Mouse (Mus musculus): ENCODE measurements around the gene Lmbr1l. TPM values are rescaled to one million over a fixed set of nuclear protein-coding genes. Genes with fewer than 3 reads are reported as not detected.

Gene Lmbr1l
- total RNA-seq (2023) = 238 to 253 TPM (median 250 TPM) in 4 replicates

DNA sequence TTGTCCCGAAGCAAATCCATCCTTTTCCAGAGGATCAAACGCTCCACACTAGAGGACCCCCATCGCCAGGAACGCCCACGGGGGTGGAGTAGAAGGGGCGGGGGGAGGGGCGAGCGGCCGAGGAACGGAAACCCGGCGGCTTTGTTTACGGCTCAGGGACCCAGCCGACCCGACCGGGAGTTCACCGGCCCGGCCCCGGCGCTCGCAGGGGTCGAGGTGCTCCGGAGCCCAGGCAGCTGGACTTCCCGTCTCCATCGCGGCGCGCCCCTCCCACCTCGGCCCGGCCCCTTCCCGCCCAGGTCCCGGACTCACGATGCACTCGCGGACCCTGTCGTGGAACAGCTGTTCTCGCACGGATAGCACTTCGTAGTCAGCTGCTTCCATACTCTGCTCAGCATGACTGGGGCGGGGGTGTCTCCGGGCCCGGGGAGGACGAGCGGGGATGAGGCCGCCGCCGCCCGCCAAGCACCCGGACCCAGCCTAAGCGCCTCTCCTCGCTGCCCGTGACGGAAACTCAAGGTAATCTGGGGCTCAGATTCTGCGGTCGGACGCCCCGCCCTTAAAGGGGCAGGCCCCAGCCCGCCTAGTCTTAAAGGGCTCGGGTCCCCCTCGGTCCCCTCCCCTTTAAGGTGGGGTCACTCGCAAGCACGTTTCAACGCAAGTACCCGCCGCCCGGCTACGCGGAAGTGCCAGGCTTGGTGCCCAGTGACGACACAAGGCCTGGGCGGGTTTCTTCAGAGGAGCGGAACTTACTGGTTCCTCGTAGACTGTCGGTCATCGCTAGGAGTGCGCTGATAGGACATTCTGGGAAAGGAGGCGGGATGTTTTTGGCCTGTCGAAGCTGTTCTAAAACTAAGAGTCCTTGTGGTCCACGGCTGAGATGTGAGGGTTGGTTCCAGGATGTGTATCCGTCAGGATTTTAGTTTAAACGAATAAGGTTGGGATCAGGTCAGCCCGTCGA, at the start of gene Lmbr1l:
Gene Lmbr1l (minus strand): TSS at position 694 of the 961 bp plus-strand sequence.

DNA sequence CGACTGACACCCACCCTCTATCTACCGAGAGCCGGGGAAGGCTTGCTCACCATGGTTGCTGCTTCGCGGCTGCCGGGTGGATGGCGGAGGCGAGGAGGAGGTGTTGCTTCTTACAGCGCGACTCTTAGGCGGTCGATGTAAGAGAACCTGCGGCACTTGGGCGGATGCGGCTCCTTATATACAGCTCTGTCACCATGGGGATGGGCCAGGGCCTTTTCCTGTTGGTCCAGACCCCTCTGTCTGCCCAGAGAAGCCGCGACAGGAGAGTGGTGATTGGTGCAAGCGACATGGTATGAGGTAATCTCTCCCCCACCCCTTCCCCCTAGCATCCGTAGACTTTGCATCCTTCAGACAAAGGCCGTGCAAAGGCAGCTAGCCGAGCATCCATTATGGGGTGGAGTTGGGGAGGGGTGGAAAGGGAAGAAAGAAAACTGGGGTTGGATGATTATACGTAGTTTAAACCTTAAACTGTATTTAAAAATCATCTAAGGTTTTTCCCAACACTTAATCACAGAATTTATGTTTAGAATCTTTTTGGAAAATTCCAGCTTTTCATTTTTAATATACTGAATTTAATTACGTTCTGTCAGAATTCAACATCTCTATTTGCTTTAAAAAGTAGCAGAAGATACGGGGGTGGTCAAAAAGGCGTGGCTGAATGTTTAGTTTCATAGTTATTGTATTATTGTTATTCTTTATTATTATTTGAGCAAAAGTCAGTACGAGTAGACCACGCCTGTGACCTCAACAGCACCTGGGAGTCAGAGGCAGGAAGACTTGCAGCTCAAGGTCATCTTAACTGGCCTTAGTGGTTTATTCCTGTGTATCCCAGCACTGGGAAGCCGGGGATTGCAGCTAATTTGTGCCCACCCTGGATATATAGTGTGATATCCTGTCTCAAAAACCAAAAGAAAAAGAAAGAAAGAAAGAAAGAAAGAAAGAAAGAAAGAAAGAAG, 35.6 kb upstream of the Lmbr1l start, which contains the start of the genes Gm49450 and Tuba1a:
Gene Gm49450 (minus strand): TSS at position 151 of the 956 bp plus-strand sequence.
Gene Tuba1a (minus strand): TSS at position 303 of the 956 bp plus-strand sequence.

DNA sequence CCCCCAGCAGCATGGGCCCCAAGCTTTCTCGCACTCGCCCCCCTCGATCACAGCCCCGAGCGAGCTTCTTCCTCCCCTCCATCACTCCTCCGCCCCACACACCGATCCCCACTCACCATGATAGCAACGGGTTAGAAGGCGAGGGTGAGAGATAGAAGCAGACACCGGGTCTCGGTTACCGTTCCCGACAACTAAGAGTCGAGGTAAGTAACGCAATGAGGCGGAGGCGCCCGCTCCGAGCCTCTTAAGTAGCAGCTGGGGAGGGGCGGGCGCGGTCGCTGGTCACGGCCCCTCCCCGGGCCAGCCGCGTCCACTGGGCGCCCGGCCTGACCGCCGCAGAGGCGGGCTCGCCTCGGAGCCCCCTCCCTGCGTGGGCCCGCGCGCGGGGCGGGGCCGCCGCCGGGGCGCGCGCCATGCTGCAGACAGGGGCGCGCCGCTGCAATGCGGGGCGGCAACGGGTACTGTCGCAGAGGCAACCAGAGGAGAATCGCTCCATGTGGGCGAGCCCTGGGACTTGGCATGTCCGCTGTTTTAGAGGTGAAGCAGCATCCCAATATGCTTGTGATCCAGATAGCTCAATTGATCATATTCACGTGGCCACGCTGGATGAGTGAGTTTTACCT, 16.3 kb upstream of the Lmbr1l start, which contains the start of gene Tuba1b:
Gene Tuba1b (minus strand): TSS at position 349 of the 623 bp plus-strand sequence.

DNA sequence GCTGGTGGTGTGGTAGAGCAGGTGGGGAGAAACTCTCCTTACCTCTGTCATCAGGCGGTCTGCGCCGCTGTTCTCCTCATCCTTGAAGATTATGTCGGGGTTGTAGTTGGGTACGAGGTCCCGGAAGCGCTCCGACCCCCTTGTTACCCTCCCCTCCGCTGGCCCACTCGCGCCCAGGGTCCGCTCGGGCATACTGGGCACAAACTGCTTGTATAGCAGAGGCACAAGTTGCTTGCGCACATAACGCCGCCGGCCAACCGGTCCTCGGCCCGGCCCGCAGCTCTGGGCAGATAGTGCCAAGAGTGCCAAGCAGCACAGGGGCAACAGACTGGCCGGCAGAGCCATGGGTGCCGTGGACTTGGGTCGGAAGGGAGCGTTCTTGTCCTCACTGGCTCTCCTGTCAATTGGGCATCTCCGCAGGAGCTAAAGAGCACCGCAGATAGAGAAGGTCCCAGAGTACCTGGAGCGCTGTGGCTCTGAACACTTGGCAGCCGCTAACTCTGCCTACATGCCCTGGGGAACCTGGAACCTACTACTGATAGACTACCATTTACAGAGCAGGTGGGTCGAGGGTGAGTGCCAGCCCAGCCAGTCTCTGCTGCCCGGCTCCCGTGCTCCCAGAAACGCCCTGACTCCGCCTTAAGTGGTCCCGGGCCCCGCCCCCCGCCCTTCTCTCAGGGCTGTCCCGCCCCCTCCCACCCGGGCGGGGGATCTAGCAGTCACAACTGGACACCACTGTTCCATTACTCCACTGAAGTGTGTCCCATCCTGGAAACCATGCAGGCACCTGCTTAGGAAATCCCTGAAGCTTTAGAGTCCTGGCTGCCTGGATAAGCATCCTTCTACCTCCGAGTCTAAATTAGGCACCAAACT, 19.9 kb downstream of the Lmbr1l start, which contains the start of gene Dhh:
Gene Dhh (minus strand): TSS at position 613 of the 873 bp plus-strand sequence.

DNA sequence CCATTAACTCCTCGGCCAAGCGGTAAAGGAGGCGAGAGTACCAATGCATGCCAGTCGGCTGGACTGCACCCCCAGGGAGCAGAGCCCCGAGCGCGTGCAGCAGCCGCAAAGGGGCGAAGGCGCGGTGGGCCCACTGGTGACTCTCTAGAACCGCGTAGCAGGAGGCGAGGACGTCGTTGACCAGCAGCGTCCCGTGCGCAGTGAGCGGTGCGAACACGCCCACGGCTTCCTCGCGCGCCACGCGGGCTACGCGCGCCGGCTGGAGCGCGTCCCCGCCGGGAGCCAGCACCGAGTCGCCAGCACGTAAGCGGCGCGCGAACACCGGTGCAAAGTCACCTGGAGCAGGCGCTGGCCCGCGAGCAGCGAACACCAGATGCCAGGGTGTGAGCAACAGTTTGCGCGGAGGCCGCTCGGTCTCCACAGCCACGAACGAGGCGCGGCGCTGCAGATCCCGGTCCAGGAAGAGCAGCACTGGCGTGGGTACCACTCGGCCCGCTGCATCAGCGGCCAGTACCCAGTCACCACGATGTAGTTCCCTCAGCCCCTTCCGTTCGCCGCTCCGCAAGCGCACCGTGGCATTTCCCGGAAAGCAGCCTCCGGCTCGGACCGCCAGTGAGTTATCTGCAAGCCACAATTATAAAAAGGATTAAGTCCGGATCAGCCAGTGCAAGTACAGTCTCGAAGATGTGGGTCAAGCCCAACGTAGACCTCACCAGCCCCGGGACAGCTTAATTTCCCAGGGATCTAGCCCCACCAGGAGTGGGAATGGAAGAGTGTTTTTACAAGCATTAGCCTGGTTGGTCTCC, 23.9 kb downstream of the Lmbr1l start, which contains the start of gene Rhebl1:
Gene Rhebl1 (minus strand): TSS at position 601 of the 806 bp plus-strand sequence.

DNA sequence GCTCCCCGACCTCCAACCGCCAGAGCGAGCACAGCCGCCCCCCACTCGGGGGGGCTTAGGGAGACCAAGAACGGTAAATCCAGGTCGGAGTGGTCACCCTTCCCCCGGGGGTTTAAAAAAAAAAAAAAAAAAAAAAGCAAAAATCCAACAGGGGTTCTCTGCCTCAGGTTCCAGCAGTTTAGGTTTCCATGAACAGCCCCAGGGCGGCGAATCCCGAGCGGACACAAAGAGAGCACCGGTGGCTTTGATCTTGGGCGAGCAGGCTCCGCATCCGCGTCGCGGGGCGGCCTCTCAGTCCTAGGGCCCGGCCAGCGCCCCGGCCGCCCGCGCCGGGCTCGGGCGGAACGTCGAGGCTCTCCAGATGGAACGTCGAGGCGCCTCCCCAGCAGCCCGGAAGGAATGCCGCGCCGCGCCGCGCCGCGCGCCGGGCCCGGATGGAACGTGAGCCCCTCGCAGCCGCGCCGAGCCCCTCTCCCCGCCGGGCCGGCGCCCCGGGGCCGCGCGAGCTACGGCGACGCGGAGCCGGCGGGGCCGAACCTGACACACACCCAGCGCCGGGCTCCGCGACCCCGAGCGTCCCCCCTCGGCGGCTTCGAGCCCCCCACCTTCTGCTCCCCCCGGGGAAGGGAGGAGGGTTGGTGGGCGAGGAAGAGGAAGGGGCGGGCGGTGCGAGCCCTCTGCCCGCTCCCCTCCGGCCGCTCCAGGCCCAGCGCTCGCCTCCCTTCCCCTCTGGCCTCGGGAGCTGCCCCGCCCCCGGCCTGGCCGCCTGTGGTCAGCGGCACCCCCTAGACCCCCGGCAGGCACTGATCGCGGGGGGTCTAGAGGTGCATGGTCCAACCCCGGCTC, 46.7 kb downstream of the Lmbr1l start, which contains the start of gene Kmt2d:
Gene Kmt2d (minus strand): TSS at position 135 of the 846 bp plus-strand sequence.

Other genes starting within 250 kb of the Lmbr1l start
- 0.37 TPM in 1 of 4 replicates, not detected in the others for gene Rnd1, start 240.8 kb downstream of the Lmbr1l start, total RNA-seq (2023)
- not detected in 4 replicates for gene Ccdc65, start 210.0 kb downstream of the Lmbr1l start, total RNA-seq (2023)
- 11.9 to 19.8 TPM (median 16.6 TPM) in 4 replicates for gene Fkbp11, start 190.0 kb downstream of the Lmbr1l start, total RNA-seq (2023)
- gene Arf3, start 155.0 kb downstream of the Lmbr1l start, total RNA-seq (2023) = 73.5 to 82.7 TPM (median 76.8 TPM) in 4 replicates
- gene Wnt10b, start 140.1 kb downstream of the Lmbr1l start, total RNA-seq (2023) = 1.2 to 1.7 TPM (median 1.2 TPM) in 4 replicates
- gene Wnt1, start 128.4 kb downstream of the Lmbr1l start, total RNA-seq (2023) = not detected in 4 replicates
- gene Ddn, start 108.7 kb downstream of the Lmbr1l start, total RNA-seq (2023) = 0.30 to 0.75 TPM (median 0.51 TPM) in 4 replicates
- 76.4 to 85.2 TPM (median 81.4 TPM) in 4 replicates for gene Prkag1, start 86.7 kb downstream of the Lmbr1l start, total RNA-seq (2023)
- 186 to 196 TPM (median 194 TPM) in 4 replicates for gene Kmt2d, start 47.0 kb downstream of the Lmbr1l start, total RNA-seq (2023)
- gene Rhebl1, start 23.7 kb downstream of the Lmbr1l start, total RNA-seq (2023) = 14.3 to 22.0 TPM (median 18.0 TPM) in 4 replicates
- not detected in 4 replicates for gene Dhh, start 19.7 kb downstream of the Lmbr1l start, total RNA-seq (2023)
- 132 to 163 TPM (median 139 TPM) in 4 replicates for gene Tuba1b, start 16.3 kb upstream of the Lmbr1l start, total RNA-seq (2023)
- gene Gm49450, start 35.3 kb upstream of the Lmbr1l start, total RNA-seq (2023) = not detected in 4 replicates
- 142 to 160 TPM (median 148 TPM) in 4 replicates for gene Tuba1a, start 35.5 kb upstream of the Lmbr1l start, total RNA-seq (2023)
- 75.1 to 81.7 TPM (median 78.6 TPM) in 4 replicates for gene Tuba1c, start 111.7 kb upstream of the Lmbr1l start, total RNA-seq (2023)
- gene Prph, start 136.9 kb upstream of the Lmbr1l start, total RNA-seq (2023) = not detected in 4 replicates
- gene Troap, start 156.3 kb upstream of the Lmbr1l start, total RNA-seq (2023) = 0.39 to 3.2 TPM (median 0.72 TPM) in 3 of 4 replicates, not detected in the other
- gene C1ql4, start 169.6 kb upstream of the Lmbr1l start, total RNA-seq (2023) = not detected in 4 replicates
- gene Dnajc22, start 174.9 kb upstream of the Lmbr1l start, total RNA-seq (2023) = not detected in 4 replicates
- not detected in 4 replicates for gene Spats2, start 207.7 kb upstream of the Lmbr1l start, total RNA-seq (2023)

Measured in B cell, adult 62 days (primary cell).